Mouse (Mus musculus) CD8-positive naive resting alpha-beta T cell, adult 2 months (primary cell): ENCODE measurements around the gene Tbr1.

Experiments
- DNase-seq, 2 experiments: peaks; one replicate each; pipeline ENCODE4 v3.0.0; 2022; ENCODE audit warnings: low read depth in 2 of 2, low spot score in 2 of 2

Gene Tbr1

DNA sequence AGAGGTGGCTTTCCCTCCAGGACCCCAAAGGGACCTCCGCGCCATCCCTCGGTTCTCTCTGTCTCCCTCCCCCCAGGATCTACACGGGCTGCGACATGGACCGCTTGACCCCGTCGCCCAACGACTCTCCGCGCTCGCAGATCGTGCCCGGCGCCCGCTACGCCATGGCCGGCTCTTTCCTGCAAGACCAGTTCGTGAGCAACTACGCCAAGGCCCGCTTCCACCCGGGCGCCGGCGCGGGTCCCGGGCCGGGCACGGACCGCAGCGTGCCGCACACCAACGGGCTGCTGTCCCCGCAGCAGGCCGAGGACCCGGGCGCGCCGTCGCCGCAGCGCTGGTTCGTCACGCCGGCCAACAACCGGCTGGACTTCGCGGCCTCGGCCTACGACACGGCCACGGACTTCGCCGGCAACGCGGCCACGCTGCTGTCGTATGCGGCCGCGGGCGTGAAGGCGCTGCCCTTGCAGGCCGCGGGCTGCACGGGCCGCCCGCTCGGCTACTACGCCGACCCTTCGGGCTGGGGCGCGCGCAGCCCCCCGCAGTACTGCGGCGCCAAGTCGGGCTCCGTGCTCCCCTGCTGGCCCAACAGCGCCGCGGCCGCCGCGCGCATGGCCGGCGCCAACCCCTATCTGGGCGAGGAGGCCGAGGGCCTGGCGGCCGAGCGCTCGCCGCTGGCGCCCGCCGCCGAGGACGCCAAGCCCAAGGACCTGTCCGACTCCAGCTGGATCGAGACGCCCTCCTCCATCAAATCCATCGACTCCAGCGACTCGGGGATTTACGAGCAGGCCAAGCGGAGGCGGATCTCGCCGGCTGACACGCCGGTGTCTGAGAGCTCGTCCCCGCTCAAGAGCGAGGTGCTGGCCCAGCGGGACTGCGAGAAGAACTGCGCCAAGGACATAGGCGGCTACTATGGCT lies 9.0 kb downstream of the Tbr1 start:
- no peak for DNase-seq

- DNase-seq = no peak
Measured at GRCm38 (mm10) chr2:61812536-61812935, 9.8 kb downstream of the Tbr1 start.

DNA sequence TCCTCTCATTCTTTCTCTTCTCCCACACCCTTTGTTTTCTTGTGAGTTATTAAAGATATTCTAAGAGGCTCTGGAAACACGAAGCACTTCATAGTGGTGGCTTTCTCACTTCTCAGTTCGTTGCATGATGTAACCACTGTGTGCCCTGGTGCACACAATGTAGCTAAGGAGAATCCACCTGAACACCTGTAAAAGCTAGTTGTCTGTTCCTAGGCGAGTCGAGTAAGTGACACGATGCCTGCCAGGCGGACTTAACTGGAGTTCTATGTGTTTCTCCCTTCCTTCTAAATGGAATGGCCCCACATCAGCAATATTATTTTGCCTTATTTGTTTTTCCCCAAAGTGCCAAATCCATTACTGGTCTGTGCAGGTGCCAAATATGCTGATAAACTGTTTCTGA lies 10.4 kb downstream of the Tbr1 start:
- no peak for DNase-seq

- no peak for DNase-seq
Measured at GRCm38 (mm10) chr2:61813521-61813920, 10.8 kb downstream of the Tbr1 start.

- no peak for DNase-seq
Measured at GRCm38 (mm10) chr2:61814548-61815473, 12.1 kb downstream of the Tbr1 start.

GRCm38 (mm10) chr2:61815583-61816313 lies 13.0 kb downstream of the Tbr1 start:
- DNase-seq = no peak

DNA sequence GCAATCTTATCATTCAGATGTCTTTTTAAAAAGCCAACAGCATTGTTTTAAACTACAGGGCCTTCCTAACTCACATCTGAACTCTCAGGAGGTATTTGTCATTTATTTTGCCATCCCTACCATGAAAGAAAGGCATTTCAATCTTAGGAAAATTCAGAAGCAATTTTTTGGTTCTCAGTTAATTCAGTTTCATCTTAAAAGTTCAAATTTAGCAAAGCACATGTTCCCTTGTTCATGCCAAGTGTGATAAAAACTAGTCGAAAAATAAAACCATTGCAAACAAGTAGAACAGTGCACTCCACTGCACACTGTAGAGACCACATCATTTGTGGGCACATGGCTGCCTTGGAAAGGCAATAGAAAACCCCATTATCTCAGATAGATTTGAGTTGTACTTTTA lies 15.5 kb downstream of the Tbr1 start:
- no peak for DNase-seq

DNA sequence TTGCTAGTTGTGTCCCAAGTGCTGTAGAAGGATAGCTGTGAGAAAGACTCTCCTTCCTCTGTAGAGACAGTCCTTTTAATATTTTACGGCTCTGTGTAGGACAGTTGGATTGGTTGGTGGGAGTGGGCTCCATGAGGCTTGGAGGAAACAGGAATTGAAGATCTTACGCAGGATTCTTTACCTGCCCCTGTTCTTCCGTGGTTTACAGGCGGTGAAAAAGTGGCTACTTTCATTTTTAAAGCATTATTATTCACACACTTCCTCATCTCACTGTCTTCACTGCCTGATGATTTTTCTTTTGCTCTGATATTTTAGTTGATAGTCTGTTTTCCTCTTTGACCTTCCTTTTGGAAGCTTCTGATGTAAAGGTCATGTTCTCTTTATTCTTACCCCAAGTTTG lies 17.5 kb downstream of the Tbr1 start:
- no peak for DNase-seq

- DNase-seq = no peak
Measured at GRCm38 (mm10) chr2:61823426-61824140, 20.9 kb downstream of the Tbr1 start.

DNA sequence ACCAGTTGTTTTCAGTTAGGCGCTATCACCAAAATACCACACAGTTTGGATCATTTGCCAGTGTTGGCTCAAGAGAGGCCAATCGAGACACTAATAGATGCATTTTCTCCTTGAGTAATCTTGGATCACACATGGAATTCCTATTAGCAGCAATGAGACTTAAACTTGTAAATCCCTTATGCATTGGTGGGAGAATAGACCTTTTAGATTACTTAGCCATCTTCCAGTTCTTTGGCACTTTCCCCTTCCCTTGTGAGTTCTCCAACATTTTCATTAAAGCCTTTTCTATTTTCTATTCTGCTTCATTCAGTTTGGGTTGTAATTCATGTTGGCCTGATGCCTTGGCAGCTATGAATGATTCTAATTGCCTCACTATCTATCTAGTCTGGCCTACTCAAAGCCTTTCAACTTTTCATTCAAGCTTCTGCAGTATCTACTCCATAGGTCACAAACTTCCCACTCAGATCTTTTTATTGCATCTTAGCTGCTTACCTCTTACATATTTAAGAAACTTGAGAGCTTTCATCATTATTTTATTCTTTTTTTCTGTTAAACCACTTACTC lies 34.6 kb downstream of the Tbr1 start:
- no peak for DNase-seq
